Mouse (Mus musculus) macrophage (primary cell): Measurements from ENCODE around the gene Myl6b. TPM values are rescaled to one million over a fixed set of nuclear protein-coding genes. Genes with fewer than 3 reads are reported as not detected.
"Not testable (repeated sequence)": the region's sequence is repeated elsewhere in the genome, so short reads cannot be mapped to it uniquely, and the experiment has no call there.

Source experiments
- H3K27ac ChIP-seq: fragments of 350-480 bp; formaldehyde crosslinking; 2 replicates; pipeline ENCODE4 v1.9.0; 2021
- H3K36me3 ChIP-seq: fragments of 350-480 bp; formaldehyde crosslinking; 2 replicates; pipeline ENCODE4 v1.9.0; 2021; ENCODE audit errors: inconsistent target
- H3K4me3 ChIP-seq: fragments of 350-480 bp; formaldehyde crosslinking; 2 replicates; pipeline ENCODE4 v1.9.0; 2021; ENCODE audit errors: inconsistent target
- H3K79me2 ChIP-seq: fragments of 350-480 bp; formaldehyde crosslinking; 2 replicates; pipeline ENCODE4 v1.9.0; 2021; ENCODE audit errors: inconsistent target
- WGBS: methylation state at CpG from one replicate; pipeline ENCODE4 v1.1.7; 2026; ENCODE audit warnings: inconsistent platforms; ENCODE audit not compliant: missing documents; 5-methylcytosine and 5-hydroxymethylcytosine counted together
- polyA plus RNA-seq: library from polyadenylated mRNA; stranded (reverse); fragments of 250-400 nt; gene quantifications from 3 replicates; pipeline ENCODE4 v1.2.4, GENCODE M21; 2018; ENCODE audit warnings: inconsistent platforms

The Myl6b gene
- polyA plus RNA-seq, 1 experiment from 2014 or later = 1.4 TPM

GRCm38 (mm10) chr10:128509831-128510230 is 11.3 kb upstream of the Myl6b start:
- WGBS = 87% methylated on average over 4 of the region's 4 CpGs
- H3K79me2 ChIP-seq = no peaks in the 10 kb centered on the region
- H3K36me3 ChIP-seq = peaks cover 46% of the 10 kb centered on the region
- no peak overlapping the region for H3K27ac ChIP-seq
- no peak overlapping the region for H3K4me3 ChIP-seq

DNA sequence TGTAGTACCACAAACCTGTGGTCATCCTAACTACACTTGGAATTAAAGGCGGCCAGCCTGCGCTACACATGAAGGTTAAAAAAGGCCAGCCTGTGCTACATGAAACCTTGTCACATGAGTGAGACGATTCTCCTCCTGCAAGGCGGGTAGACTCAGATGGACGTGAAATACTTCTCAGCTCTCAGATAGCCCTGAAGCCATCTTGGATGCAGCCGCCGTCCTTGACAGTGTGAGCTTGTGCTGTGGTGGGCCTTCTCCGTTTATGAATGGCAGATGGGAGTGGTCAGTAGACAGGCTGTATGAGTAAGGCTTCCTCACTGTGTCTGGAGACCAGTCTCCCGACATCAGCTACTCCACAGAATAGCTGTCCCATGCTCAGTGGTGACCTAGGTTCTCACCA is 10.7 kb upstream of the Myl6b start:
- Histone ChIP-seq H3K79me2 (no peaks in the 10 kb centered on the region), H3K27ac (no peak overlapping the region), H3K4me3 (no peak overlapping the region), H3K36me3 (peaks cover 43% of the 10 kb centered on the region)
- 90% methylated on average over 9 of the region's 9 CpGs for WGBS

GRCm38 (mm10) chr10:128508260-128508659 is 9.8 kb upstream of the Myl6b start:
- Histone ChIP-seq H3K79me2 (no peaks in the 10 kb centered on the region), H3K4me3 (no peak overlapping the region), H3K36me3 (peaks cover 34% of the 10 kb centered on the region), H3K27ac (no peak overlapping the region)
- WGBS = 91% methylated on average over 9 of the region's 9 CpGs

GRCm38 (mm10) chr10:128505974-128506373 is 7.5 kb upstream of the Myl6b start:
- H3K36me3 ChIP-seq = peaks cover 13% of the 10 kb centered on the region; the same call in 1 of the 2 replicates

DNA sequence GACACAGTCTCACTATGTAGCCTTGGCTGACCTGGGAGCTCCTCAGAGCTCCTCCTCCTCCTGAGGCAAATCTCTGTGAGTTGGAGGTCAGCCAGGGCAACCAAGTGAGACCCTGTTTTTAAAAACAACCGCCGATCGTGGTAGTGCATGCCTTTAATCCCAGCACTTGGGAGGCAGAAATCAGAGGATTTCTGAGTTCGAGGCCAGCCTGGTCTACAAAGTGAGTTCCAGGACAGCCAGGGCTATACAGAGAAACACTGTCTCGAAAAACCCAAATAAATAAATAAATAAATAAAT is 6.8 kb upstream of the Myl6b start:
- 0 out of 2 replicates have a peak overlapping the region, but pooled peaks have one; percentile 54 for H3K27ac ChIP-seq
- WGBS = 52% methylated on average over 4 of the region's 5 CpGs
- H3K36me3 ChIP-seq, H3K4me3 ChIP-seq, H3K79me2 ChIP-seq: not testable (repeated sequence)

More at GRCm38 (mm10) chr10:128505974-128506373, 7.5 kb upstream of the Myl6b start:
- no peak overlapping the region for H3K27ac ChIP-seq
- H3K79me2 ChIP-seq = no peaks in the 10 kb centered on the region
- 94% methylated on average over 14 of the region's 14 CpGs for WGBS
- H3K4me3 ChIP-seq = no peak overlapping the region

DNA sequence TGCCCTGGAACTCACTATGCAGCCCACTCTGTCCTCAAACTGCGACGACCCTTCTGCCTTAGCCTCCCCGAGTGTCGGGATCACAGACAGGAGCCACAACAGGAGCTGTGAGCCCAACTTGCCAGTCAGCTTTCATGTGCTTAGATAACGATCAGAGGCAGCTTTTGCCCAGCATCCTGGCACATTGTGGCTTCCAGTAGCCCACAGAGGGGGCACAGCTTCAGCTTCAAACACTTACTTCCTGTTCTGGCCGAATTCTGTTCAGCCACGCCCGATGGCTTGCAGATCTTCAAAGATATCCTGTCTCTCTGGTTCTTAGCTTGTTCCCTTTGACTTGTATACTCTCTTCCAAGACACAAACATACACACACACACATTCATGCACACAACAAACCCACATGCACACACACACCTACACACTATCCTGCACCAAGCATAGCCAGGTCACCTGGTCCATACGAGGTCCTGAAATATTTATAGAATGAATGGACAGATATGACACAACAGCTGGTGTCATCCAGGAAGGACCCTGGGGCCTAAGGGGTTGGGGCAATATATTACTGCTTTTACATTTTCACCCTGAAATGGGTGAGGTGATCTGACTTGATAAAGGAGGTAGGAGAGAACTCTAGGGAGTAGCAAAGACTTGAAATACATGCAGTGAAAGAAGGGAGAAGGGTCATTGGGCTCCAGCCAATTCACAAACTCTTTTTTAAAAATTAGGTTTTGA is 6.3 kb upstream of the Myl6b start:
- Histone ChIP-seq H3K79me2 (peaks cover 9% of the 10 kb centered on the region; the same call in 1 of the 2 replicates), H3K27ac (peak overlapping the region; percentile 54), H3K4me3 (no peak overlapping the region), H3K36me3 (peaks cover 2% of the 10 kb centered on the region; the same call in 1 of the 2 replicates)
- 11% methylated on average over 9 of the region's 9 CpGs for WGBS

GRCm38 (mm10) chr10:128504012-128504411 is 5.5 kb upstream of the Myl6b start:
- 28% methylated on average over 3 of the region's 3 CpGs for WGBS

DNA sequence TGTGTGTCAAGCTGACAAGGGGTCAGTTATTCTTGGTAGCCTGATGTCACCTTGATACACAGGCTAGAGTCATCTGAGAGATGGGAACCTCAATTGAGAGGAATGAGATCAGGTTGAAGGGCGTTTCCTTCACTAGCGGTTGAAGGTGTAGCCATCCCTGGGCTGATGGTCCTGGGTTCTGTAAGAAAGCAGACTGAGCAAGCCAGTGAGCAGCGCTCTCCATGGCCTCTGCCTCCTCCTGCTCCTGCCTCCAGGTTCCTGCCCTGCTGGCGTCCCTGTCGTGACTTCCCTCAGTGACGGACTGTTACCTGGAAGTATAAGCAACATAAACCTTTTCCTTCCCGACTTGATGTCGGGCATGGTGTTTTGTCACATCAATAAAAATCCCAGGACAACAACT is 5.0 kb upstream of the Myl6b start:
- no peak overlapping the region for H3K4me3 ChIP-seq
- peaks cover 9% of the 10 kb centered on the region; the same call in 1 of the 2 replicates for H3K79me2 ChIP-seq
- WGBS = 64% methylated on average over 8 of the region's 8 CpGs
- no peaks in the 10 kb centered on the region for H3K36me3 ChIP-seq
- H3K27ac ChIP-seq = no peak overlapping the region

More at GRCm38 (mm10) chr10:128504012-128504411, 5.5 kb upstream of the Myl6b start:
- no peak overlapping the region for H3K4me3 ChIP-seq
- peaks cover 9% of the 10 kb centered on the region; the same call in 1 of the 2 replicates for H3K79me2 ChIP-seq
- H3K27ac ChIP-seq = peak overlapping the region; percentile 54
- H3K36me3 ChIP-seq = no peaks in the 10 kb centered on the region

GRCm38 (mm10) chr10:128502341-128502740 is 3.9 kb upstream of the Myl6b start:
- no peak overlapping the region for H3K27ac ChIP-seq
- WGBS = 54% methylated on average over 5 of the region's 5 CpGs

DNA sequence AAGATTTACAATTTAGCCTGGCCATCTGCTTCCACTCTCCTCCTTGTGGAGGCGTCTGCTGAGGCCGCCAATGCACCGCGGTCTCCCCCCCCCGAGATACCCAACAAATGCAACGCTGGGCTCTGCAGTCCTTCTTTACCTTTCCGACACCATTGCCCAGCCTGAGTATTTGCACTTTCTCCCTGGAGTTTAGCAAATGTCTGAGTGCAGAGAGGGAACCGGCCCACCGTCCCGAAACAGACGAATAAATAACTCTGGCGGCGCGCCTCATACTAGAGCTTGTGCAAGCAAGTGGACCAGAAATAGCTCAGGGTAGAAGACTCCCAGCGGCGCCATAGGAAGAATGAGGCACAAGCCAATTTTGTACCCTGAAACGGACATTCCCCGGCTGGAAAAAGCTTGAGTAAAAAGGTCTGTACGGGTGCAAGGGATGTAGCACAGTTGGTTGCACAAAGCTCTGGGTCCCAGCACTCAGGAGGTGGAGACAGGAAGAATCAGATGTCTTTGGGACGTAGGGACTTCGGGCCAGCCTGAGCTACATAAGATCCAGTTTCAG is 709 bp upstream of the Myl6b start:
- Histone ChIP-seq H3K36me3 (no peaks in the 10 kb centered on the region), H3K79me2 (peaks cover 22% of the 10 kb centered on the region; the same call in 1 of the 2 replicates), H3K4me3 (peak overlapping the region; percentile 57), H3K27ac (peak overlapping the region; percentile 84)
- 0% methylated on average over 21 of the region's 21 CpGs for WGBS

More at GRCm38 (mm10) chr10:128502341-128502740, 3.9 kb upstream of the Myl6b start:
- Histone ChIP-seq H3K4me3 (no peak overlapping the region), H3K79me2 (peaks cover 9% of the 10 kb centered on the region; the same call in 1 of the 2 replicates), H3K36me3 (no peaks in the 10 kb centered on the region)

- 98% methylated on average over 6 of the region's 6 CpGs for WGBS
- Histone ChIP-seq H3K4me3 (no peak overlapping the region), H3K36me3 (no peaks in the 10 kb centered on the region), H3K79me2 (peaks cover 37% of the 10 kb centered on the region), H3K27ac (no peak overlapping the region)
These were observed 1.2 kb downstream of the Myl6b start for GRCm38 (mm10) chr10:128497134-128497737.

GRCm38 (mm10) chr10:128496509-128497077 is 1.9 kb downstream of the Myl6b start:
- peaks cover 43% of the 10 kb centered on the region for H3K79me2 ChIP-seq
- peaks cover 4% of the 10 kb centered on the region; the same call in 1 of the 2 replicates for H3K36me3 ChIP-seq
- no peak overlapping the region for H3K4me3 ChIP-seq
- 89% methylated on average over 6 of the region's 6 CpGs for WGBS
- H3K27ac ChIP-seq = no peak overlapping the region

GRCm38 (mm10) chr10:128495903-128496302 is 2.6 kb downstream of the Myl6b start:
- Histone ChIP-seq H3K36me3 (peaks cover 10% of the 10 kb centered on the region; the same call in 1 of the 2 replicates), H3K79me2 (peaks cover 50% of the 10 kb centered on the region), H3K4me3 (no peak overlapping the region), H3K27ac (no peak overlapping the region)
- 35% methylated on average over 4 of the region's 4 CpGs for WGBS

GRCm38 (mm10) chr10:128495270-128495669 is 3.2 kb downstream of the Myl6b start:
- peaks cover 51% of the 10 kb centered on the region for H3K79me2 ChIP-seq
- peak overlapping the region; percentile 97 for H3K4me3 ChIP-seq
- 38% methylated on average over 2 of the region's 2 CpGs for WGBS
- H3K27ac ChIP-seq = 0 out of 2 replicates have a peak overlapping the region, but pooled peaks have one; percentile 94
- peaks cover 14% of the 10 kb centered on the region; the same call in 1 of the 2 replicates for H3K36me3 ChIP-seq
